Mouse (Mus musculus): ENCODE measurements around the gene Scarb1.

DNA sequence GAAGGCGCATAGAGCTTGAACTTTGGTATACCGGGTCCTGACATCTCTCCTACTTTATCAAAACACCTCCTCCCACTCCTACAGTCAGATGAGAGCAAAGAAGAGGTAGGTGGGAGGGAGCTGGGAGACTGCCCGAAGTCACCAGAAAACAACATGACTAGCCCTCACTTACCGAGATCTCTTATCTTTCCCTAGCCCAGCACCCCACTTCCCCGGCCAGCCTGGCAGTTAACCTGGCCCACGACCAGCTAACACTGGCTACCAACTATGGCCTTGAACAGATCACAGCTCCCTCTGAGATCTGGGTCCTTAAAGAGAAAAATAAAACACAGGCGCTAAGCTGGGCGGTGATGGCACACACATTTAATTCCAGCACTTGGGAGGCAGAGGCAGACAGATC, 14.5 kb downstream of the Scarb1 start:
- no peak for TF ChIP-seq POLR2A (IDR thresholded peaks at IDR 0.05; ENCODE audit: control insufficient read depth, low read depth, low read length)
- TF ChIP-seq CTCF (IDR thresholded peaks at IDR 0.05; ENCODE audit: control insufficient read depth, insufficient read depth, insufficient replicate concordance, low read depth, low read length) = no peak
